Mouse (Mus musculus): ENCODE data around the gene Ap4e1.
"Not testable (repeated sequence)": the region's sequence is repeated elsewhere in the genome, so short reads cannot be mapped to it uniquely, and the experiment has no call there.

The Ap4e1 gene

DNA sequence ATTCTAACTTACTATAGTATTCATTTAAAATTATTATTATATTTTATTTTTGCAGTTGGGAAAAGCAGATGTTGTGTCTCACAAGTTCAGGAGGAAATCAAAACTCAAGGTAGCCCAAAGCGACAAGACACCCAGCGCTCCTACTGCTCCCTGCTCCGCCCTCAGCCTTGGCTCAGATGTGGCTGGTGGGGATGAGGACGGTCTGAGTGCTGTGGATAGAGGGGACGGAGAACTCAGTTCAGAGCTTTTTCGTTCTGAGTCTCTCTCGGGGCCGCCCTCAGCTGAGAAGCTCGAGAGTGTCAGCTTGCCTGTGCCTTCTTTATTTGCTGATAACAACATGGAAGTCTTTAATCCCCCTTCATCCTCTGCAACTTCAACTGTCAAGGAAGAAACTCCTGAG lies 53.0 kb downstream of the Ap4e1 start:
- ChIA-PET CTCF (no interaction called here), POLR2A (interaction anchor here in 2 of 4 experiments (2.7 kb wide), 2 partner anchors 9 kb away, joined by 12 to 16 read pairs; partner anchors contain the start of gene Blvra (in 2 of the 2))

DNA sequence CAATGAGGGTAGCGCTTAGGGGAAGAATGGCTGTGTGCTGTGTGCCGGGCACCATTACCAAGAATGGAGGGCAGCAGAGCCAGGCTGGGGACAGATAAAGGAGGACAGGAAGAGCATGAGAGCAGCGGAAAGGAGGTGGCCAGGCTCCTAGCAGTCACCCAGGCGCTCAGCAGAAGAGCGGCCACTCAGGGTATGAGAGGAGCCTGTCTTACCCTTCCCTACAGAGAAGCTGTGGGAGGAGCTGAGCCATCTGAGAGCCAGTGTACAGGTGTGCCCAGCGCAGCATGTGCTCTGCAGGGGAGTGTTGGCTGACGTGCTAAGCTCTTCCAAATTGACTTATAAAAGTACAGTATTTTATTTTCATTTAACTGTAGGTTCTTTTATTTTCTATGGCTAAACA lies 60.3 kb downstream of the Ap4e1 start:
- CTCF ChIA-PET = no interaction called here
- POLR2A ChIA-PET = interaction anchor here in 2 of 4 experiments (0.6 to 3.5 kb wide), 6 partner anchors 8 to 298 kb away, joined by 3 to 16 read pairs (median 12); partner anchors contain the start of gene Trpm7 (in 1 of the 2)

- ChIA-PET POLR2A (interaction anchor here (0.5 to 3.5 kb wide), 87 partner anchors 9 to 1942 kb away, joined by 3 to 23 read pairs (median 4); partner anchors contain the start of genes Trpm7 (in 3 of the 4), Usp8 (in 3 of the 4), Ciao1 (in 2 of the 4) and Ncaph (in 2 of the 4)), CTCF (interaction anchor here in 2 of 4 experiments (0.6 to 1.2 kb wide), 9 partner anchors 12 to 476 kb away, joined by 3 to 10 read pairs (median 4); partner anchors contain the start of genes Usp8 (in 2 of the 2) and Fahd2a (in 1 of the 2))
Observed at GRCm38 (mm10) chr2:127069781-127070434, 61.4 kb downstream of the Ap4e1 start.

- POLR2A ChIA-PET = interaction anchor here (0.5 to 3.5 kb wide), 92 partner anchors 9 to 1941 kb away, joined by 3 to 23 read pairs (median 4); partner anchors contain the start of genes Trpm7 (in 3 of the 4), Usp8 (in 3 of the 4), Ciao1 (in 2 of the 4) and Ncaph (in 2 of the 4)
- CTCF ChIA-PET = interaction anchor here in 2 of 4 experiments (0.6 to 1.4 kb wide), 11 partner anchors 12 to 1502 kb away, joined by 3 to 10 read pairs (median 4); partner anchors contain the start of genes Usp8 (in 2 of the 2) and Fahd2a (in 1 of the 2)
Observed at GRCm38 (mm10) chr2:127070435-127070841, 61.9 kb downstream of the Ap4e1 start, which contains the start of gene Blvra. Gene Blvra, plus strand, starts transcription at chr2:127070665.

DNA sequence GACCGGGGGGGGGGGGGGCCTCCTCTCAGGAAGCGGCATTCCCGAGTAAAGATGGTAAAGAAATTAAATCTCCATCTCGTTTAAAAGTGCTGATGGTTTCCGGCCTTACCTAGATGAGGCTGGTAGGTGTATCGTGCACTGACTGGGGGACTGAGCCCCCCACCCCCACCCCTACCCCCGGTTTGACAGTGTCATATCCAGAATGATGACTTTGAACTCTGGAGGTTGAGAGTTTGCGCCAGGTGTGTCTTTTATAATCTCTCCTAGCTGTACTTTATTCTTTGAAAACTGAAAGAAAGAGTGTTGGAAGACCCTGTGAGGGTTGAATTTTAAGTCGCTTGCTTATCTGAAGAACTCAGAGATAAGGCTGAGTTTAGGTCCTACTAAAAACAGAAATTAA lies 62.4 kb downstream of the Ap4e1 start:
- CTCF ChIA-PET = interaction anchor here in 2 of 4 experiments (0.6 to 1.4 kb wide), 13 partner anchors 11 to 1502 kb away, joined by 3 to 10 read pairs (median 4); partner anchors contain the start of genes Usp8 (in 2 of the 2) and Fahd2a (in 1 of the 2)
- POLR2A ChIA-PET = interaction anchor here (0.6 to 3.5 kb wide), 84 partner anchors 8 to 1941 kb away, joined by 3 to 23 read pairs (median 4); partner anchors contain the start of genes Usp8 (in 3 of the 4), Ciao1 (in 2 of the 4), Ncaph (in 2 of the 4) and Tmem127 (in 2 of the 4)

- CTCF ChIA-PET = no interaction called here
- POLR2A ChIA-PET = interaction anchor here in 2 of 4 experiments (0.6 to 2.0 kb wide), 3 partner anchors 29 to 61 kb away, joined by 3 to 6 read pairs (median 5); no protein-coding TSS in a partner anchor
Observed at GRCm38 (mm10) chr2:127074116-127074515, 65.6 kb downstream of the Ap4e1 start.

GRCm38 (mm10) chr2:127077611-127078010 lies 69.1 kb downstream of the Ap4e1 start:
- ChIA-PET POLR2A (interaction anchor here in 2 of 4 experiments (0.8 to 3.6 kb wide), 3 partner anchors 7 to 59 kb away, joined by 4 to 23 read pairs (median 5); partner anchors contain the start of gene Blvra (in 1 of the 2)), CTCF (no interaction called here)

GRCm38 (mm10) chr2:127079066-127079465 lies 70.5 kb downstream of the Ap4e1 start:
- CTCF ChIA-PET = not testable (repeated sequence)
- POLR2A ChIA-PET = interaction anchor here (0.6 to 3.6 kb wide), 9 partner anchors 8 to 192 kb away, joined by 3 to 23 read pairs (median 3); partner anchors contain the start of gene Blvra (in 3 of the 4)

GRCm38 (mm10) chr2:127079881-127080590 lies 71.5 kb downstream of the Ap4e1 start:
- ChIA-PET POLR2A (interaction anchor here in 3 of 4 experiments (0.8 to 3.6 kb wide), 8 partner anchors 9 to 103 kb away, joined by 3 to 23 read pairs (median 4); partner anchors contain the start of gene Blvra (in 3 of the 3)), CTCF (interaction anchor here in 1 of 4 experiments (0.6 kb wide), 1 partner anchor 72 kb away, joined by 3 read pairs; no protein-coding TSS in a partner anchor)

- POLR2A ChIA-PET = interaction anchor here in 3 of 4 experiments (1.0 to 3.6 kb wide), 7 partner anchors 10 to 102 kb away, joined by 3 to 23 read pairs (median 4); partner anchors contain the start of gene Blvra (in 3 of the 3)
- CTCF ChIA-PET = interaction anchor here in 1 of 4 experiments (0.6 kb wide), 1 partner anchor 73 kb away, joined by 3 read pairs; no protein-coding TSS in a partner anchor
Observed at GRCm38 (mm10) chr2:127080591-127081218, 72.2 kb downstream of the Ap4e1 start.

DNA sequence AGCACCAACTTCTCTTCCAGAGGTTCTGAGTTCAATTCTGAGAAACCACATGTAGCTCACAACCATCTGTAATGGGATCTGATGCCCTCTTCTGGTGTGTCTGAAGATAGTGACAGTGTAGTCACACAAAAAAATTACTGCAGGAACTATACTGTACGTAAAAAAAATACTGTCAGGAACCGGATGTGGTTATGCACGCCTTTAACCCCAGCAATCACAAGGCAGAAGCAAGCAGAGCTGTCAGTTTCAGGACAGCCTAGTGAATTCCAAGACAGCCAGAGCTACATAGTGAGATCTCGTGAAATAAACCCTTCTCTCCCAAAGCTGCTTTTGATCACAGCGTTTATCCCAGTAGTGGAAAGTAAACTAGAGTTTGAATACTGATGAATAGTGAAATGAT lies 77.7 kb downstream of the Ap4e1 start:
- ChIA-PET POLR2A (interaction anchor here in 1 of 4 experiments (0.8 to 1.4 kb wide), 2 partner anchors 16 to 248 kb away, joined by 3 read pairs; no protein-coding TSS in a partner anchor), CTCF (no interaction called here)

GRCm38 (mm10) chr2:127090151-127090550 lies 81.6 kb downstream of the Ap4e1 start:
- CTCF ChIA-PET = interaction anchor here in 1 of 4 experiments (0.6 kb wide), 1 partner anchor 82 kb away, joined by 3 read pairs; no protein-coding TSS in a partner anchor
- POLR2A ChIA-PET = not testable (repeated sequence)

DNA sequence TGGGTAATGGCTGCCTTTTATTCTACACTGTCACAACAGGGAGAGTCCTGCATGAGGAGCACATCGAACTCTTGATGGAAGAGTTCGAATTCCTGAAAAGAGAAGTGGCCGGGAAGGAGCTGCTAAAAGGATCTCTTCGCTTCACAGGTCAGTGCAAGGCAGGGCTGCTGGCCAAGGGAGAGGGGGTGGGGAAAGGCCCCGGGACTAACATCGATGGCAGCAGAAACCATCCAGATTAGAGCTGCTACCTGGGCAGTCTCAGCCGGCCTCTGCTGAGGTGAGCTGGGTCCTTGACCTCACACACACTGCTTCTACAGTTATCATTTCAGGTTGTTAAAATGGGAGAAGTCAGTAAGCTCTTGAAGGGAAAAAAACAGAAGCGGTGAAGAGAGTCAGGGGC lies 83.5 kb downstream of the Ap4e1 start:
- ChIA-PET CTCF (interaction anchor here in 1 of 4 experiments (0.6 kb wide), 2 partner anchors 39 to 78 kb away, joined by 7 to 28 read pairs; no protein-coding TSS in a partner anchor), POLR2A (interaction anchor here in 3 of 4 experiments (0.7 to 3.0 kb wide), 13 partner anchors 10 to 91 kb away, joined by 3 to 16 read pairs (median 4); partner anchors contain the start of genes Blvra (in 2 of the 3) and Ncaph (in 1 of the 3))

GRCm38 (mm10) chr2:127108986-127109385 lies 100.5 kb downstream of the Ap4e1 start:
- ChIA-PET POLR2A (interaction anchor here in 1 of 4 experiments (0.7 to 1.6 kb wide), 4 partner anchors 10 to 100 kb away, joined by 3 to 6 read pairs (median 5); partner anchors contain the start of gene Ncaph), CTCF (interaction anchor here in 1 of 4 experiments (0.6 kb wide), 1 partner anchor 353 kb away, joined by 5 read pairs; no protein-coding TSS in a partner anchor)
